Mouse (Mus musculus): ENCODE measurements at regions not wholly inside any gene's neighbourhood (a gene's known extent, or its start where the extent isn't known, plus 50 kb on each side); places are given as distances from the start of the nearest gene placed in this dataset.

DNA sequence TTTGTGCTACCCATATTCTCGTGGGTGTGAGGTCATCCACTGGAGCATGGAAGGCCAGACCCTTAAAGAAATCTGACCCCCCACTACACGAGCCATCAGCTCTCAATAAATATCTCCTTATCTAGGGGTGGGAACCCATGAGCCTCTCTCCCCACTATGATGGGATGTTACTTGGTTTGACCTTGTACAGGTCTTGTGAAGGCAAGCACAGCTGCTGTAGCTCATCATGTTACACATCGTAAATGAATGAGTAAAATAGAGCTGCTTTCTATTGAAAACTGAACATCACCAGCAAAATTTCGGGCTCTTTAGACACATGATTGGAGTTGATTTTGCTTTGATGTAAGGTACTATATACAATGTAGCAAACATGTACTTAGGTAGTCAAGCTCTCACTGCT lies 414.8 kb upstream of the Frg1 start:
- DNase-seq (ENCODE audit: low read depth): no peak

DNA sequence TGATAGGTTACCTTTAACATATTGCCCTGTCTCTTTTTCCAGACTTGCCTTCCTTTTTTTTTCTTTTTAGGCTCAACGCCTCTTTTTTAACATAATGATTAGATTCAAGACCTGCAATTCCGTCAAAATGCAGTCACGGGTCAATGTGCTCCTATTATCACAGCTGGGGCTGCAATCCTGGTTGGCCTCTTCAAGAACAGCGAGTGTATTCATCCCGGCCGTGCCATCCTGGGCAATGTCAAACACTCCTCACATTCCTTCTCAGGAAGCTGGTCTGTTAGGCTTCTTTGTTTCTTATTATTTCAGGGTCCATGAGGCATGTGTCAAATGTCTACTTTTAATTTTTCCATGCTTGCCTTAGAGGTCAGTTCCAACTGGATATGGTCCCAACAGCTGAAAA lies 413.5 kb upstream of the Frg1 start:
- no peak for DNase-seq (ENCODE audit: low read depth)

DNA sequence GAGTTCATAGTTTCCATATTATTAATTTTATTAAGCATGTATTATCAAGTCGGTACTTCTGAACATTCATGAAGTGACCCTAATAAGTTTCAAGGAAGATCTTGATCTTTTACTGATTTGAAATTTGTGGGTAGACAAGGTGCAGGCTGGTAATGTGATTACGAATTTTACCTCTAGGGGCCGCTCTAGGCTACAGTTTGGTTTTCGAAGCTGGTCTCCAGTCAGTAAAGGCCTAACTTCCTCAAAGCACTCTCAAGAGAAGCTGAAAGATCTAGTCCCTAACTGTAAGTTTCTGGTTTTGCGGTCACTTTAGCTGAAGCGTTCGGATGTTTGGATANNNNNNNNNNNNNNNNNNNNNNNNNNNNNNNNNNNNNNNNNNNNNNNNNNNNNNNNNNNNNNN lies 408.1 kb upstream of the Frg1 start:
- peak; percentile 72 for DNase-seq (ENCODE audit: low read depth)

DNA sequence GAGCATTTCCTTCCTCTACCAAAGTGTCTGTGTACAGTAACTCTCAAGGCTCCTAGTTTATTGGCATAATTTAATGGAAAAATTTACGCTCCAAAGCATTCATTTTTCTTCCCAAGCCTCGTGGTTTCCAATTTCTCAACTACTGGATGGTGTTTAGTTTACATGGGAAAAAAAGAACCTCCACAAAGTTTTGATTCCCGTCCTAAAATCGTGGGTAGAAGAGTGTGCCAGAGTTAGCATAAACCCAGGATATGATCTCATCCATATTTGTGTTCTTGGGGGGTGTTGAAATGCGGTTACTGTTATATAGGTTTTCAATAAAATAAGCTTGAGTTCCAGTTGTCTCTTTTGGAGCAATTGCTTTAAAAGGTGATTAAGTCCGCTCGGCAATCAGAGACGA lies 406.2 kb upstream of the Frg1 start:
- DNase-seq (ENCODE audit: low read depth): no peak

DNA sequence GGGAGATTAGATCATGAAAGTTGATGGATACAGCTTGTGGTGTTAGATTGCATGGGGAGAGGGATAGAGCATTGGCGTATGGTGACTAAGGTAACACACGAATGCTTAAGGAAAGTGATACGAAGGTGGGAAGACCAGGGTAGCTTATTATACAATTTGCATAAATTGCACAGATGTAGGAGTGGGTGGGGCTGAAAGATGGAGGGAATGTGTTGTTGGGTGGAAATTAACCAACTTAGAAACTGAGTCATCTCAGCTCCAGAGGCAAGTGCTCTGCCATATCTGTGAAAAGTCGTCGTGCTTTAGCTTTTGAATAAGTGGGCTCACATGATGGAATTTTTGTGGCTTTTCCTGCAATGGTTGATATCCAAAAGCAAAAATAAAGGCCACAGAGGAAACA lies 404.8 kb upstream of the Frg1 start:
- no peak for DNase-seq (ENCODE audit: low read depth)

DNA sequence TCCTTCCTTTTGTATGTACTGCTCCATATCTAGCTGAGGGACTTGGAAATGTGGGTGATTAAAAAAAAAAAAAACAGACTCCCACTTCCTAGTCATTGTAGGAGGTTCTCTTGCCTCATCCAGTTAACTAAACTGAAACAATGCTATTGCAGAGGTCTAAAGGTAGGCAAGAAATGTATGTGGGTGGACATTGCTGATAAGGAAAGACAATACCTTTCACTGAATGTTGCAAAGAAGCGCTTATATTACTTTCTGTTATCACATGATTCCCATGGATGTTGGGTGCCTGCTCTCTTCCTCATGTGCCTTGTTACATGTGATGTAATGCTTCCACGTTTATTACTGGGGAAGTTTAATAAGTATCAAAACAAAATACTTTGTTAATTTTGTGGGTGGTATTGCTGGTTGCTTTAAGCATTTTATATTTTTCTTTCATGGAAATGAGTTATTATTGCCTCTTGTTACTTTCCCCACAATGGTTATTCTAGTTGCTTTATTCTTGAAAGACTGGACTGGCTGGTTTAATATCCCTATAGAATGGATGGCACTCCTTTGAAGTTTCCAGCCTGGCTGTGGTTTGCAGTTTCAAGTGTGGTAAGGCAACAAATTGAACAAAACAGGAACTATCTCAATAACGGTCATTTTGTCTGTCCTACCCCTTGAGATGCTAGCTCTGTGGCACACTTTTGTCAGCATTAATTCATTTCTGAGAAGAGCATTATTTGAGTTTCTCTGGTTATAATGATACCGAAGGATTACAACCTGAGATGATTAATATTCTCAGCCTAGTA lies 403.9 kb upstream of the Frg1 start:
- DNase-seq (ENCODE audit: low read depth): peak; percentile 18

DNA sequence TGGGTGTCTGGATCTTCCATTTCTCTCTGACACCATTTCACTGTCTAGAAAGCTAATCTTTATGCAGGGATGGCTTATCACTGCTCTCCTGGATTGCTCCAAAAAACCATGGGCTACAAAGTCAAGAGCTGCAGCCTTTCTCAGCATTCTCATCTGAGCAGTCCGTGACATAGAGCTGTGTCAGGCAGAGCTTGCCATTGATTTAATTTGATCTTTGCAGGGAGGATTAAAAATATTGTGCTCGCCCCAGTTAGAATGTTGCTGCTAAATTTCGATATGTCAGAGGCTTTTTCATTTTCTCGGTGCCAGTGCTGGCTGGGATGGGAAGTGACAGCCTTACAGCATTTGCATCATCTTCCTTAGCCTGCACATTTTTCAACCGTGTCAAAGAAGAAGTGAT lies 401.7 kb upstream of the Frg1 start:
- no peak for DNase-seq (ENCODE audit: low read depth)

DNA sequence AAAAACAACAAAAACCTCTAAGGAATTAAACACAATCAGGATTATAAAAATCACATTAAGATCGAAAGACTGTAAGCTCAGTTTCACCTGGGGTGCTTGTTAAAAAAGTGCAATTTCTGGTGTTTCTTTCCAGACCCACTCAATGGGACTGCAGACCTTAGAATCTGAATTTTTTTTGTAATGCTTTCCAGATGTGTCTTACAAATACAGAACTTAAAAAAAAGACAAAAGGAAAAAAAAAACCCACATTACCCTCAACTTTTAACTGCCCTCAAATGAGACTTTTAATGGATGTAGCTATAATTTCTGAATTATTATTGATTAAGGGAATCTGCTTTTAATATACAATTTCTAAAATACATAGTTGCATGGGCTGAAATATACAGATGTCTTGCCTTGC lies 401.2 kb upstream of the Frg1 start:
- no peak for DNase-seq (ENCODE audit: low read depth)

DNA sequence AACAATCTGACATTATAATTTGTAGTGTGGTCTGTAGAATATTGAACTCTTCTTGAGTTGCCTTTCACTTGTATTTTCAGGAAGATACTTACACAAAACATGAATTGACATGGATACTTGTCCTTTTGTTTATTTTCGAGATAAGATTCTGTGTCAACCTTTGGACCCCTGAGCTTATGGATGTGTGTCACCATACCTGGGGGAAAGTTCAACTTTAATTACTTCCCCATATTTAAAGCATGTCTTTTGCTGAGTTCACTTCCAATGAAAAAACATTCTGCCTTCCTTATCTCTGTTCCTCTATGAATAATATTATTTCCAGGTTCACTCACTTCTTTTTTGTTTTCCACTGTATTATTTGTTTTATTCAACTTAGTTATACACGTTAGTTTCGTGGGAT lies 398.4 kb upstream of the Frg1 start:
- DNase-seq (ENCODE audit: low read depth): no peak

DNA sequence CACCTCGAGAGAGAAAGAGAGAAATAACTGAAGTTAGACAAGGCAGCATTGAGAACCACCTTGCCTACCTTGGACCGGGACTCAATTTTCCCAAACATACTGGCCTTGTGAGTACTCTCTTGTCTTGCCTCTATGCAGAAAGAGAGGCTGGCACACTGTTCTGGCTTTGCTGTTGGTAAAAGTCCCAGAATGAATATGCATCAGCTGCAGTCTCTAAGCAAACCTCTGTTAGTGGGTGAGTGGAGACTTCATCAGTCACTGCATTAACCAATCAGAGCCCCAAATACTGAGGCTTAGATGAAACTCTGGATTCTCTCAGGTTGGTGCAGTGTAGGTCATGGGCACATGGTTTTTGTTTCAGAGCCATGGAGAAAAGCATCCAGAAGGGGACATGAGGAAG lies 378.8 kb upstream of the Frg1 start:
- DNase-seq (ENCODE audit: low read depth): no peak

DNA sequence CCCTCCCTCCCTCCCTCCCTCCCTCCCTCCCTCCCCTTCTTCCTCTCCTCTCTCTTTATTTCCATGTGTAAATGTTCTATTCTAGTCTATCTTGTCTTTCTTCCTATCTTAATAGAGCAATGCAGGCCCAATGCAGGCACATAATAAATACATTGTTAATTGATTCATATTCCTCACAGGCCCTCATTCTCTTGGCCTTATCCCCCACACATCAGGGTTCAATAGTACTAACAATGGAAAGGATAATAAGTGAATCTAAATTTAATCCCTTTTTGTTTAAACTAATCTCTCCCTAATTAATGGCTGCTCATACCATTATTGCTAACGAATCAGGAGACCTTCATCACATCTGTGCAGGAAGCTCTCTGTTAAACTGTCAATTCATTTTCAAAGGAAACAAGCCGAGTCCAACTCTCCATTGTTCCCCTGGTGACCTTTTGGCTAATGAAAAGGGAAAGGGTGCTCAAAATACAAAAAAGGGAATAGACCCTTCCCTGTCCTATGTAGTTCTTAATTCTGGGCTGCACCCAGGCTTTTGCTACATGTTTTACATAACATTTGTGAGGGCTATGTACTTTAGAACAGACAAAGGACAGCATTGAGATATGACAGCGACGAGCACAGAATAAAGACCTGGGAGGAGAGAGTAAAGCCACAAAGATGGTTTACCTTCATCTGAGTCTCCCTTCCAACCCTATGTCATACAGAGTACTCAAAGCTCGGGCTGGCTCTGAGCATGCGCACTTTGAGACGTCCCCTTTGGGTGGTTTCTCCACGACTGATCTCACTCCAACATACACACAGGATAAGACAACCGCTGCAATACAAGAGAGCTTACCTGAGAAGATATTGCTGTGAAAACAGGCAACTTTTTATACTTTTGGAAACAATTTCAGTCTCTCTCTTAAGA lies 370.3 kb upstream of the Frg1 start:
- no peak for DNase-seq (ENCODE audit: low read depth)

DNA sequence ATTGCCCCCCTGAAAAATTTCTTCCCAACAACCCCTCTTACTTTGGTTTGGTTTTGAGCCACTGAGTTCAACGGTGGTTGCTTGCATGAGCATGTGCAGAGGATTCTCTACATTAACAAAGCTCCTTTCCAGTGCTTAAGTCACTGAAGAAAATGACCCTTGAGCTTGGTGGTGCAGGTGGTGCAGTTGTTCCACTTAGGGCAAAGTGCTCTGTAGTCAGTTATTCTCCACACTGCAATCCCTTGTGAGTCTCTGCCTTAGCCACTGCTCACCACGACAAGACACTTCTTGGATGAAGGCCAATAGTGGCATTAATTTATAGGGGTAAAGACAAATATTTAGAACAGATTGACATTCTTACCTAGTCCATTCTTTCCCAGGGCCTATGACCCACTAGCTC lies 369.1 kb upstream of the Frg1 start:
- DNase-seq (ENCODE audit: low read depth): no peak

DNA sequence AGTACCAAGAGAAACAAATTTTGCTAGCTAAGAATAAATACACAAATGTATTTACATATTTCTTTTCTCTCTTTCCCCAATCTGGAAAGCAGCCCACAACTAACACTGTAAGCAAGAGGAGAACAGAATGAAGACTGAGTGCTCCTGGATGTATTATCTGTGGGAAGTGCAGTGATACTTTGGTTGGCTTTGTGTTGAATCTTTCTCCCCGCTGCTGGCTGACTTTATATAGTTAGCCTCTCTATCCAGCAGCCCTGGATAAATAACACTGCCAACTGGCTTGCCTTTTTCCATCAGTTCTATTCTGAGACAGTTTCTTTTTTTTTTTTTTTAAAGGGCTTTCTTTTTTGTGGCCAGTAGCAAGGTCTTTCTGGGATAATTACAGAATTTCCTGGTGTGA lies 366.0 kb upstream of the Frg1 start:
- no peak for DNase-seq (ENCODE audit: low read depth)

DNA sequence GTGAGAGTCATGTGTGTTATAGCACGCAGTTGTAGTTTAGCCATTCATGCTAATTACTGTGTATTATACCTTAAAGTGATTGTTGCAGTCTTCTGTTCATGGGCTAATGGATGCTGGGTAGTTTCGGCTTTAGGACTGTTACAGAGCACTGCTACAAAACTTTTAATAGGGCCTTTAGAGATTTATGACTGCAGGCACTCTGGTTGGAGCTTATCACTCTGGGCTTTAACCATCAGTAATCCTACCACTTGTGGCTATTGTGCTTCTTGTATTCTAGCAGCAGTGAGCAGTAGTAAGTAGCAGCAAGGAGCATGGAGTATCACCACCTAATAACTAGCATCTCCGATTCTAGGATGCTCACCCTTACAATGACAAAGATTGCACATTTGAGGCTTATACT lies 362.6 kb upstream of the Frg1 start:
- DNase-seq (ENCODE audit: low read depth): no peak

DNA sequence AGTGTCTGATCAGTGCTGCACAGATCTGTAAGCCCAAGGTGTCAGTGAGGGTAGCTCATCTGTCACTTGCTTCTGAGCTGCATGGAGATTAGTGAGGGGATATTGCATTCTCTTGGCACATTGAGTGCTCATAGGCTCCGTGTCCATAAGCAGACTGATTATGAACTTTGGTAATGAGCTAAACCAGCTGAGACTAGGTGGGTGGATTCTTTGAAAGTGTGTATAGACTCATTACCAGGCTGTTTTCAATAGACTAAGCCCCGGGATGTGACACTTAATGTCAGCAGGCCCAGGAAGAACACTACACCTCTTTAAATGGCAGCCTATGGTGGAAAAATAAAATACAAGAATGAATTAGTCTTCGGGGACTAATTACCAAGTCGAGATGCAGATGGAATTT lies 354.9 kb upstream of the Frg1 start:
- no peak for DNase-seq (ENCODE audit: low read depth)

DNA sequence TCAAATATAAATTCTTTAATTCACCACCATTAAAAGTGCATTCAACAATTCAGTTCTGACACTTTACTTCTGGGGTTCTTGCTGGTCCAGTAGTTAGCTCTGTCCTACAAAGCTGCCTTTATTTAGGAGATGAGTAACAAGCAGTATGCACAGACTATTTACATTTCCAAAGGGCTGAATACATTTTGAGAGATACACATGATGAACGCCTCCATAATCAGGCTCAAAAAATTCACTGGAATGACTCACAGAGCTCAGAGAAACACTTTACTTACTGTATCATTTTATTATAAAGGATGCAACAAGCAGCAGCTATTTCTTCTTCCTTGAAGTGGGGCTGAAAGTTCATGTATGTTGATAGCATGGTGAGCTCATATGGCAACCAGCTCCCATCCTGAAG lies 336.6 kb upstream of the Frg1 start:
- DNase-seq (ENCODE audit: low read depth): no peak

DNA sequence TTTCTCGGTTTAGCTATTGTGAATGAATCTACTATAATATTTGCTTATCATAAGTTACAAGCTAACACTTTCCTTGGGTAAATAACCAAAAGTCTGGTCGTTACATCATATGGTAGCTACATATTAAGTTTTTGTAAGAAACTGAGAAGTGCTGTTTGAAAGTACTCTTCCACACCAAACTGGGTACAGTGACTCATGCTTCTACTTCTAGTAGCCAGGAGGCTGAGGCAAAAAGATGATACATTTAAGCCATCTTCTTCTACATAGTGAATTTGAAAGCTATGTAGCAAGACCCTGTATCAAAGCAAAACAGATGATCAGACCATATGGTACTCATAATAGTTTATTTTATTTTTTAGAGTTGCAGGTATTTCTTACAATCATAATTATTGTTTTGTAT lies 335.8 kb upstream of the Frg1 start:
- no peak for DNase-seq (ENCODE audit: low read depth)

DNA sequence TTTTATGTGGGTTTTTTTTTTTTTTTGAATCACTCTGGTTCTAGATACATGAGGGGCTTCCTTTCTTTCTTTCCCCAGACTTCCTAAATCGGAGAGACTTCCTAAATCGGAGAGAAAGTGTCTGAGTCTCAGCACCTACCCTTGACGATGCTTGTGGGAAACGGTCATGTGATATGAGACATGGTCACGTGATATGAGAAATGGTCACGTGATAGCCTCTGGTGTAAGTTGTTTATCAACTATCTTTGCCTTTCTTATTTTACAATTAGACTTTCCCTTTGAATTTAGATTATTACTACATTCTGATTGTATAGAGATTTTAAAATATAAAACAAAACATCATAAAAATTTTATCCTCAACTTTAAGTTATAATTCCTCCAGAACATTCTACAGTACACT lies 330.1 kb upstream of the Frg1 start:
- no peak for DNase-seq (ENCODE audit: low read depth)

DNA sequence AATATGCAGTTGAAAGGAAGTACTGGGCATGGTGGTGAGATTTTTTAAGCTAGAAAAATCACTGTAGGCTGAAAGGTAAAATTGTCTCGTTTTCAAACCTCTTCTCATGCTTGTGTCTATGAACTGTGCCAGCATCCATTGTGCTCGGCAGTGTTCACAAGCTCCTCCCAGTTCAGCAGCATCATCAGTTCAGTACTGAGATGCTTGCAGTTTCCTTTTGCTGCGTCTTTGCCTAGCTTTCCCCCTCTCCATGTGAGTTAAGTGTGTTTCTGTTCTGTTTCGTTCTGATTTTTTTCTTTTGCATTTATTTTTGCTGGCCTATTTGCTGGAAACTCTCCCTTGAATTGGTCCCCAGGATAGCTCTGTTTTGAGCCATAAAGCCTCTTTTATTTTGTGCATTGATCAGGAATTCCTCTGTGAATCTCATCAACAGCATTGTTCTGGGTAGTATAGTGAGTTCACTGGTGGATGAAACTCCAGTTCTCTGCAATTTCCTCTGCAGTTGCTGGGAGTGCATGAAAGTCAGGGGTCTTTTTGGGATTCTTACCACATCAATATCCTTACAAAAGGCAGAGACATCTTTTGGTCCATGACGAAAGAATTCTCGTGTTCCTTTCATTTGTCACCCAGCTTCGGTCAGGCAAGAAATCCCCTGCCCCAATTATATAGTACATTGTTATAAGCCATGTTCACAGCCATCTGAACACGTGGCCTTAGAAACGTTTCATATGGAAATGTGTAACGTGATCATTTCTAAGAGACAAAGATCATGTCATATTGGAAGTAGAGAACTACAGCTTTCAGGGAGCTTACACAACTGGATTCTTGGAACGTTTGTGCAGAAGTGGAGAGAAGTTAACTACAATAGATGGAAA lies 326.2 kb upstream of the Frg1 start:
- DNase-seq (ENCODE audit: low read depth): no peak

DNA sequence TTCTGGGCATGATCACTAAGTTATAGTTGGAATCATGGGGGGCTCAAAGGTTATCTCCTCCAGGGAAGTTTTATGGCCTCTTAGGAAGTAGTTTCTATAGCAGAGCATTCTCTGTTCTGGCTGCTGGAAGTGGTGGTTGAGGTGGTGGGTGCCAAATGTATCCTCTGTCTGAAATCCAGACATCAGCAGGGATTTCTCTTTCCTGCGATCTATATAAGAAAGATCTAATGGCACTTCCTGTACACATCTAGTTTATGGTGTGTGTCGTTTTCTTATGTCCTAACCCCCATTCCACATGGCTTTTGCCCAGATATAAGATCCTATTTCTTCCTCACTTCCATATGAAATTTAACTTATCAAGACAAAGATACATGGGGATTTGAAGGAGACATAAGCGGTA lies 300.1 kb upstream of the Frg1 start:
- DNase-seq (ENCODE audit: low read depth): no peak

DNA sequence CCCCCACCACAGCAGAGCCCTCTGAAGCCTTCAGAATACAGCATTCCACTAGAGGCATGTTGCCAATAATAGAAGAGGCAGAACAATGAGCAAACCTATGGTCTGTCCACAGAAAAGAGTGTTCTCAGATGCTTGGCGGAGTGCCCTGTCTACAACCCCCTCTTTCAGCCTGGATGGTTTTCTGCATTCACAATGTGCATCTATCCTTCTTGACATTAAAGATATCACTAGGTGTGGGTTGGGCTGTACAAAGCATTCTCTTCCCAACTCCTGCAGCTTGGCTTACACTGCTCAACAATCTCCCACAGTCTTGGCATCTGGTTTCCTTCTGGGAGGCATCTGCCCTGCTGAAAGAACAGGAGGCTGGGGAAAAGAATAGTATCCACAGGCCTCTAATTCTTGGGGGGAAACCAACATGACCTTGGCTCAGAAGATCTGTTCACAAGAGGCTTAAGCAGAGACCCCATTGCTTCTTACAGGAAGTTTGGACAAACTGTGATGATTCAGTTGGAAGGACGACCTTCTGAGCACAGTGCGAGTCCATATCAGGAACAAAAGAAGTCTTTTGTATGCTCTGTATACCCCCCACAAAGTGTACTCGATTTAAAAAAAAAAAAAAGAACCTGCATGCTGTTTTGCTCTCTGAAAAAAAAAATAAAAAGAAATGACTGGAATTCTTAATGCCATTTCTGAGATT lies 296.9 kb upstream of the Frg1 start:
- no peak for DNase-seq (ENCODE audit: low read depth)

All from 416B (cell line).